Mouse (Mus musculus) hindbrain, embryonic 14.5 days (tissue): Measurements from ENCODE around the gene Gm20683. TPM values are rescaled to one million over a fixed set of nuclear protein-coding genes. Genes with fewer than 3 reads are reported as not detected.

Experiments
- ATAC-seq: fragments of 200-750 bp; cut with Nextera tagmentation; 2 replicates; pipeline ENCODE4 v1.8.0; 2017; ENCODE audit warnings: moderate number of reproducible peaks, mild to moderate bottlenecking, moderate TSS enrichment, moderate library complexity; ENCODE audit not compliant: low FRiP score
- DNase-seq: peaks from one replicate; pipeline ENCODE4 v3.0.0-alpha.2; 2015; ENCODE audit warnings: low spot score
- H3K27ac ChIP-seq: fragments of 300-500 bp; sonication (generic); 2 replicates; pipeline ENCODE4 v1.5.1; 2014; ENCODE audit warnings: mild to moderate bottlenecking, moderate library complexity
- H3K27me3 ChIP-seq: fragments of 300-500 bp; sonication (generic); 2 replicates; pipeline ENCODE4 v1.6.1; 2014; ENCODE audit warnings: mild to moderate bottlenecking, low read length, mixed read lengths; ENCODE audit not compliant: control insufficient read depth, insufficient read depth
- H3K36me3 ChIP-seq: fragments of 300-500 bp; sonication (generic); replicated peaks from 2 replicates; pipeline ENCODE4 v1.6.1; 2014; ENCODE audit not compliant: control insufficient read depth, insufficient read depth
- H3K4me1 ChIP-seq: fragments of 300-500 bp; sonication (generic); replicated peaks from 2 replicates; pipeline ENCODE4 v1.6.1; 2014; ENCODE audit warnings: antibody characterized with exemption, low read length, mixed read lengths; ENCODE audit not compliant: control insufficient read depth, insufficient read depth
- H3K4me2 ChIP-seq: fragments of 300-500 bp; sonication (generic); replicated peaks from 2 replicates; pipeline ENCODE4 v1.6.1; 2014; ENCODE audit warnings: mild to moderate bottlenecking, moderate library complexity
- H3K4me3 ChIP-seq: fragments of 300-500 bp; sonication (generic); replicated peaks from 2 replicates; pipeline ENCODE4 v1.5.1; 2014; ENCODE audit warnings: mild to moderate bottlenecking, low read length
- H3K9ac ChIP-seq: fragments of 300-500 bp; sonication (generic); 2 replicates; pipeline ENCODE4 v1.6.1; 2014
- H3K9me3 ChIP-seq: fragments of 300-500 bp; sonication (generic); 2 replicates; pipeline ENCODE4 v1.6.1; 2016; ENCODE audit warnings: low read length; ENCODE audit not compliant: control insufficient read depth
- WGBS: fragments of 180-500 bp; shearing (Covaris S2); extraction: QIAGEN DNeasy Blood & Tissue Kit; methylation state at CpG from one replicate; pipeline ENCODE4 v1.1.7; 2014; 5-methylcytosine and 5-hydroxymethylcytosine counted together
- polyA plus RNA-seq: library from polyadenylated mRNA; unstranded; fragments of >200 nt; fragmentation: Nextera tagmentation; extraction: Ambion mirVana; gene quantifications from 2 replicates; pipeline ENCODE4 v1.2.1, GENCODE M21; 2014

Gm20683 gene
- polyA plus RNA-seq = 8.7 and 9.3 TPM in 2 replicates

- H3K9ac ChIP-seq = no peak within 1 kb of the TSS
- no peak within 1 kb of the TSS for H3K4me2 ChIP-seq
- no peak within 1 kb of the TSS for H3K27ac ChIP-seq
- H3K4me1 ChIP-seq = peaks cover 28% of the 10 kb centered on the region
- no peak within 1 kb of the TSS for H3K4me3 ChIP-seq
- no peaks in the 10 kb centered on the region for H3K27me3 ChIP-seq
- ATAC-seq (no peak), DNase-seq (no peak)
- no peaks in the 10 kb centered on the region for H3K9me3 ChIP-seq
- 97% methylated on average over 22 of the region's 22 CpGs for WGBS
- H3K36me3 ChIP-seq = peaks cover 53% of the 10 kb centered on the region
Observed at GRCm38 (mm10) chr17:25841117-25841880, at the start of gene Gm20683. TSS of gene Gm20683 (minus strand) at chr17:25841763.

GRCm38 (mm10) chr17:25888837-25889236 lies 47.3 kb upstream of the Gm20683 start:
- H3K4me2 ChIP-seq = no peak overlapping the region
- WGBS = 91% methylated on average over 3 of the region's 3 CpGs
- ATAC-seq = no peak
- H3K4me3 ChIP-seq = no peak overlapping the region
- H3K9ac ChIP-seq = no peak overlapping the region
- H3K4me1 ChIP-seq = no peaks in the 10 kb centered on the region
- H3K9me3 ChIP-seq = no peaks in the 10 kb centered on the region
- H3K36me3 ChIP-seq = peaks cover 45% of the 10 kb centered on the region
- no peak overlapping the region for H3K27ac ChIP-seq
- DNase-seq = no peak
- H3K27me3 ChIP-seq = no peaks in the 10 kb centered on the region

DNA sequence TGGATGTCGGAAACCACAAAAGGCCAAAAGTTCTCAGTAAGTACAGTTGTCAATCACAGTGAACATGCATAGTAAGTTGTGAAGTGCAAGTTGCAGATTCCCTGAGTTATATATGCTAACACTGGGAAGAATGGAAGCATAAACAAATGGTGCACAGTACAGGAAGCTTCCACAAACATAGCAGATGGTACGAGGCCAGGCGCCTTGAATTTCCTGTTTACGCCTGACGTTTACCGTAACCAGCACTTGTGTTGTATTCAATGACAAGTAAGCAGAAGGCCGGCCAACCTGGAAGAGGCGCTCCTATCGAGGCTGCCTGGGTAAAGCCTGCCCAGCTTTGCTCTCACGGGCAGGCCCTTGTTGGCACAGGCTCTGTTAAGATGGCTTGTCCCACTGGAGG lies 45.9 kb upstream of the Gm20683 start:
- H3K36me3 ChIP-seq = peaks cover 59% of the 10 kb centered on the region
- H3K9ac ChIP-seq = no peak overlapping the region
- WGBS = 89% methylated on average over 10 of the region's 10 CpGs
- H3K4me3 ChIP-seq = no peak overlapping the region
- no peak for ATAC-seq
- no peak overlapping the region for H3K27ac ChIP-seq
- no peaks in the 10 kb centered on the region for H3K4me1 ChIP-seq
- no peak overlapping the region for H3K4me2 ChIP-seq
- DNase-seq = no peak
- H3K9me3 ChIP-seq = no peaks in the 10 kb centered on the region
- no peaks in the 10 kb centered on the region for H3K27me3 ChIP-seq

DNA sequence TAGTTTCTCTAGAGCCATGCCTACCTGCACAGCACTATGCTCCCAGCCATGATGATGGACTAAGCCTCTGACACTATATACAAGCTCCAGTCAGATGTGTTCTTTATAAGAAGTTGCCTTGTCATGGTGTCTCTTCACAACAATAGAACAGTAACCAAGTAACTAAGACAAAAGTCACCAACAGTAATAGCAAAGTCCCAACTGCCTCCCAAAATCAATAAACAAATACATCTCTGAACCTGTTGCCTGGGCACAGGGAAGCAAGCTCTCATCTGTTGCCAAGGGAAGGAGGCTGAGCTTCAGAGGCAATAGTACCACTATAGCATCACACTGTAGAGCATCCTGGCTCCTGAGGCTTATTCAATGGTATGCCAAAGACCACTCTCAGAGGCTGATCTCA lies 45.2 kb upstream of the Gm20683 start:
- Histone ChIP-seq H3K9ac (no peak overlapping the region), H3K4me2 (no peak overlapping the region), H3K4me3 (no peak overlapping the region), H3K9me3 (no peaks in the 10 kb centered on the region), H3K27ac (no peak overlapping the region), H3K27me3 (no peaks in the 10 kb centered on the region), H3K4me1 (no peaks in the 10 kb centered on the region), H3K36me3 (peaks cover 61% of the 10 kb centered on the region)
- ATAC-seq = no peak
- DNase-seq = no peak

GRCm38 (mm10) chr17:25885636-25886035 lies 44.1 kb upstream of the Gm20683 start:
- H3K27me3 ChIP-seq = no peaks in the 10 kb centered on the region
- peaks cover 6% of the 10 kb centered on the region; the same call in 1 of the 2 replicates for H3K4me1 ChIP-seq
- no peak overlapping the region for H3K9ac ChIP-seq
- H3K4me3 ChIP-seq = no peak overlapping the region
- no peak for ATAC-seq
- H3K4me2 ChIP-seq = no peak overlapping the region
- H3K27ac ChIP-seq = no peak overlapping the region
- H3K36me3 ChIP-seq = peaks cover 65% of the 10 kb centered on the region
- no peak for DNase-seq
- 60% methylated on average over 4 of the region's 4 CpGs for WGBS
- H3K9me3 ChIP-seq = no peaks in the 10 kb centered on the region

DNA sequence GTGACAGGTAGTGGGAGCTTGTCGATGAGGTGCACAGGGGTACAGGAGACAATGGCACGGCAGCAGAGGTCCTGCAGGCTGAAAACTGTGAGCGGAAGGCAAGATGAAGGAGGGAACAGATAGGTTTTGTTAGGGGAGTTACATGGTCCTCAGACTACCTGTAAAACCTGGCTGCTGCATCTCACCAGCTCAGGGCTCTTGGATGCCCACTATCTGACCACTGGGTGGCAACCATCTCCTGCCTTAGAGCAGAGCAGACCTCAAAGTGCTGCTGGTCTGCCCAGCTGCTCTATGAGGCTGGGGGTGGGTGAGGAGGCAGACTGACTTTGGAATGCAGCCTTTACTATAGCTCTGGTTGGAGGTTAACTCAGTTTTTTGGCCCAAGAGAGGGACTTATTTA lies 42.3 kb upstream of the Gm20683 start:
- Histone ChIP-seq H3K27me3 (no peaks in the 10 kb centered on the region), H3K4me3 (no peak overlapping the region), H3K4me2 (no peak overlapping the region), H3K27ac (no peak overlapping the region), H3K9me3 (no peaks in the 10 kb centered on the region), H3K4me1 (peaks cover 11% of the 10 kb centered on the region), H3K36me3 (peaks cover 54% of the 10 kb centered on the region), H3K9ac (no peak overlapping the region)
- WGBS = 98% methylated on average over 3 of the region's 3 CpGs
- ATAC-seq (no peak), DNase-seq (no peak)

DNA sequence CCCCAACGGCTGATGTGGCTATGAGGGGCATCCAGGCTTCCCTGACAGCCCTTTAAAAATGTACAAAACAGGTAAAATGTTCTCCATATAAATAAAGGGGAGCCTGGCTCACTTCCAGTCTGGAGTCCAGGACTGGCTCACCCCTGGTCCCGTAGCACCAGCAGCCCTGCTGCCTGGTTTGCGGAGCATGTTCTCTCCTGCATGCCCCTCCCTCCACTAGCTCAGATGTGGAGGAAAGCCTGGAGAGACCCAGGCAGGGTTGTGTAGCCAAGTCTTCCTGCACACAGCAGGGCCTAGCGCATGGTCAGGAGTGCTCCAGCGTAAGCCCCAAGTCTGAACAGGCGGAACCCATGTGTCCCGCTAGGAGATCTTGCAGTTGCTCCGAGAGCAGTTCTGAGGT lies 41.7 kb upstream of the Gm20683 start:
- H3K4me2 ChIP-seq = no peak overlapping the region
- ATAC-seq (no peak), DNase-seq (no peak)
- no peaks in the 10 kb centered on the region for H3K27me3 ChIP-seq
- peaks cover 11% of the 10 kb centered on the region for H3K4me1 ChIP-seq
- H3K36me3 ChIP-seq = peaks cover 54% of the 10 kb centered on the region
- H3K9me3 ChIP-seq = no peaks in the 10 kb centered on the region
- H3K9ac ChIP-seq = no peak overlapping the region
- H3K27ac ChIP-seq = no peak overlapping the region
- H3K4me3 ChIP-seq = no peak overlapping the region
- 76% methylated on average over 8 of the region's 8 CpGs for WGBS

DNA sequence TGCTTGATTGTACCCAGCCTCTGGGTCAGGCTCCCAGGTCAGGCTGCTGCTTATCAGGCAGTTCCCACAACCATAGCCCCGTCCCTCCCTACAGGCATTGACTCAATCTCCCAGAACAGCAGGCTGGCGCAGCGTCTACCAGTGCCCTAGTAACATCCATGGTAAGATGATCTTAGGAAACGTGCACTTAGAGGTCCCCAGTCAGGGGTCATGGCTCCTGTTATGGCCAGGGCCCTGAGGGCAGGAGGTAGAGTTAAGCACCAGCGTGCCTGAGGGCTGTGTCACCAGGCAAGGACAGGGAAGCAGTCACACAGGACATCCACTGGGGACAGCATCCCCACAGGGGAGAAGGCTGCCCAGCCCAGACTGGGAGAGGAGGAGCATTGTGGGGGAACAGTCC lies 40.7 kb upstream of the Gm20683 start:
- Histone ChIP-seq H3K4me2 (no peak overlapping the region), H3K36me3 (peaks cover 52% of the 10 kb centered on the region), H3K9me3 (no peaks in the 10 kb centered on the region), H3K4me1 (peaks cover 11% of the 10 kb centered on the region), H3K9ac (no peak overlapping the region), H3K27me3 (no peaks in the 10 kb centered on the region), H3K27ac (no peak overlapping the region), H3K4me3 (no peak overlapping the region)
- no peak for ATAC-seq
- WGBS = 27% methylated on average over 5 of the region's 5 CpGs
- no peak for DNase-seq

DNA sequence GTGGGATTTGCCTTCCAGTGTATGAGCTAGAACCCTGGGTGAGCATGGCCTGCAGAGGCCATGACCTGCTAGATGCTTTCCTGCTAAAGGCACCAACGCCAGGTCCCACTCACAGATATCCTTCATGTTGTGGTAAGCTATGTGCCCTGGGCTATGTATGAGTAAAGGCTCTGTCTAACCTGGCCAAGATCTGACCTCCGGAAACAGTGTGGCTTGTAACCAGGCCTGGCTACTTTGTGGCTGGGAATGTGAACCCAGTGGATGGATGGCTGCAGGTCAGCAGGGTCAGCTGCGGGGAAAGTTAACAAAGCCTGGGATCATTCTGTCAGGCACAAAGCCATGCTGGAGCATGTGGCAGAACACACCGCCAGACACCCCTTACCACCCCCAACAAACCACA lies 40.1 kb upstream of the Gm20683 start:
- Histone ChIP-seq H3K27ac (0 out of 2 replicates have a peak overlapping the region, but pooled peaks have one; percentile 54), H3K27me3 (no peaks in the 10 kb centered on the region), H3K36me3 (peaks cover 51% of the 10 kb centered on the region), H3K4me1 (peaks cover 16% of the 10 kb centered on the region), H3K4me2 (no peak overlapping the region), H3K4me3 (no peak overlapping the region), H3K9me3 (no peaks in the 10 kb centered on the region), H3K9ac (no peak overlapping the region)
- WGBS = 10% methylated on average over 4 of the region's 4 CpGs
- DNase-seq = no peak
- no peak for ATAC-seq
